Mouse (Mus musculus) embryonic fibroblast, embryonic 13.5 days (primary cell): ENCODE results near the gene Timm29.

Experiments
- CTCF ChIP-seq: IDR thresholded peaks from 2 replicates; pipeline ENCODE4 v1.5.1; 2011; ENCODE audit warnings: mild to moderate bottlenecking, control low read depth, low read length, moderate library complexity, borderline replicate concordance; ENCODE audit not compliant: insufficient read depth
- POLR2A ChIP-seq: IDR thresholded peaks from 2 replicates; pipeline ENCODE4 v1.6.1; 2011; ENCODE audit warnings: low read depth, mild to moderate bottlenecking, control low read depth, low read length, moderate library complexity

DNA sequence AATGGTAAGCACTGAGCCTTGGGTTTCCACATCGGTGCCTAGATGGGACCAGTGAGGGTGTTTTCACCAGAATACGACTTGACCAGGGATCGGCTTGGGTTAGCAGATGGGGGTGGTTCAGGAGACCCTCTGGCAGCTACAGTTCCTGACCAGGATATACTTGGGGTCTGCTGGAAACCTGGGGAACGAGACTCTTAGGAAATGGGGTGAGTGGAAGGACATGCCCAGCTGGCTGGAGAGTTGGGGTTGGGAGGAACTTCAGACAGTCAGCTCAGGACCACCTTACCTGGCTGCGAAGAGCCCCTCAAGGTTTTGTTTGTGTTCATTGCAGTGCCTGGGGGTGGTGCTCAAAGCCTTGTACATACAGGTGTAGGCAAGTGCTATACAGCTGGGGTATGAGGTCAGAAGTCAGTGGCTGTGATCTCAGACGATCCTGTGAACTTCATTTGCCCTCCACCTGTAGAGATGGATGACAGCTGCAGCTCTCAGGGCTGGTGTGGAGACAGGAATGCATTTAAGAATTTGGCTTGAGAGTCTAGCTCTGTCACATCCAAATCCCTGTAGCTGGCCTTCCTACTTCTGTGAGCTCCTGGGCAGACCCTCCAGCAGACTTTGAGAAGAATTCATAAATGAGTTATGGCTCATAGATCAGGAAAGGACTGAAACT, 38.8 kb upstream of the Timm29 start:
- TF ChIP-seq CTCF: no peak
- no peak for TF ChIP-seq POLR2A
